Mouse (Mus musculus): Measurements from ENCODE around the gene Atp2b2.
A peak's percentile ranks its signal among the peaks of the same experiment; 100 is the strongest.

The Atp2b2 gene

DNA sequence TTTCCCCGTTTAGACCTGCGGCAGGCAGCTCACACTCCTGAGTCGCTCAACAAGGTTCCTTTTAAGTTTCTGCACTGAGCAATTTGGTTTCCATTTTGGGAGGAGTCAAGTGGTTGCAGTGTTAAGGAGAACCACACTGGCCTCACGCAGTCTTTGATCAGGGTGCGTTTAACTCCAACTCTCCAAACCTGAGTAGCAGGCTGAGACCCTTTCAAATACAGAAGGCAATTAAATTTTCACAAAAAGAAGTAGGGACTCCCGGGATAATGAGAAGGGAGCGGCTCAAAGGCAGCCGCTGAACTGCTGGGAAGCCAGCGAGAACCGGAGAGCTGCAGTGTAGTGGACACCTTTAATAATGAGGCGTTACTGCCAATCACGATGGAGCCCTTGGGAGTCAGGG lies 100.1 kb downstream of the Atp2b2 start:
- no peak for DNase-seq (ENCODE audit: low read depth, low spot score)

DNA sequence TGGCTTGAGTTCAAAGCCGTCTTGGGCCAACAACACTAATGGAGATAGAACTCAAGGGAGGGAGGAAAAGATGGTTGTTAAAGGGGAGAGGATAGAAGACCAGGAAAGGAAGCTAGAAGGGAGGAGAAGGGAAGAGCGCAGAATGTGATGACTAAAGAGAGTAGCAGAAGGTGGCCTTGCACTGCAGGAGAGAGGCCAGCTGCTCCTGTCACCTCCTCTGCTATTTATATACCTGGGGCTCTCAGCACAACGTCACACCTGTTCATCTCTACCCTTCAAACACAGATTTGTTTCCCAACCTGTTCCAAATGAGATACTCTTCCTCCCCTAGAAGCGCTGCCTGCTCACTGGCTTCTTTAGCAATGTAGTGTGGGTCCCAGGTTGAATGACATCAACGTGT lies 101.1 kb downstream of the Atp2b2 start:
- DNase-seq (ENCODE audit: low read depth, low spot score): no peak

DNA sequence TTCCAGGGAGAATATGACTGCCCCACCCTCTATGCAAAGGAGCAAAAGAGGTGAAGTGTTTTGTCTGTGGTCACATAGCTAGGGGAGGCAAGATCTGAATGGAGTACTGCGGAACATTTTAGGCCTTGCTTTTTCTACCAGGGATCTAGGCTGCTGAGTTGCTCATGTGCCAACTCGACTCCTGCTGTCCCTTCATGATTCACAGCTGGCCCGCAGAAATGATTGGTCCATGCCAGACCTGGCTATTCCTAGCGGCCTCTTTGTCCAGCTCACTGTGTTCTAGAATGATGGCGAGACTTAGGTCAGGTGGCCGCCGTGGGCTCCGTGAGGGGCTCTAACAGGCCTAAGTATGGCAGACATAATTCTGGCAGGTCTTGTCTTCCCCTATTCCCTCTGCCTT lies 103.0 kb downstream of the Atp2b2 start:
- no peak for DNase-seq (ENCODE audit: low read depth, low spot score)

DNA sequence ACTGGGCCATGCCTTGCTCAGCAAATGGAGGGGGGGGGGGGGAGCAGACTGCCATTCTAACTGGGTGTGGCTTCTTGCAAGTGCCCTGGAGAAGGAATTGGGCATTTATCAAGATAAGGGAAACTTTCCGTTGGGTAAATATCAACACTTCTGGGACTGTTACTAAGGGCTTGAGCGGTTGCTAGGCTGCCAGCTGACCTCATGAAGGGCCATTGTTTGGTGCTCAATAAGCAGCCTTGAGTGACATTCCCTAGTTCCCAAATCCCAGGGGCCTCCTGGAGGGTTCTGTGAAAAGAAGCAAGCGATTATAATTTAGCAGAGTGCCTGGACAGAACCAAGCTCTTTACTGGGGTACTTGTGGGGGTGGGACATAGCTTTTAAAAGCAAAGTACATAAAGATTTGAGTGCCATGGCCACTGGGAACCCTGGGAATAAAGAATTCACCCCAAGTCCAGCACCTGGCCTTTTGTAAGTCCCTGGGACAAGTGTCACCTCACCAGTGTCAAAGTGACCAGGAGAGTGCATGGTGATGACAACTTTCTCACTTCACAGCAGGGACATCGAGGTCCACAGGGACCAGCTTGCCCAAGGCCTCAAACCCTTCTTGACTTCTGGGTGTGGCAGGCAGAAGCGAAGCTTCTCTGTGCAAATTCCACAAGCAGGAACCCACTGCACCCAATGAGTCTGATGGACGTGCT lies 105.5 kb downstream of the Atp2b2 start:
- no peak for DNase-seq (ENCODE audit: low read depth, low spot score)

DNA sequence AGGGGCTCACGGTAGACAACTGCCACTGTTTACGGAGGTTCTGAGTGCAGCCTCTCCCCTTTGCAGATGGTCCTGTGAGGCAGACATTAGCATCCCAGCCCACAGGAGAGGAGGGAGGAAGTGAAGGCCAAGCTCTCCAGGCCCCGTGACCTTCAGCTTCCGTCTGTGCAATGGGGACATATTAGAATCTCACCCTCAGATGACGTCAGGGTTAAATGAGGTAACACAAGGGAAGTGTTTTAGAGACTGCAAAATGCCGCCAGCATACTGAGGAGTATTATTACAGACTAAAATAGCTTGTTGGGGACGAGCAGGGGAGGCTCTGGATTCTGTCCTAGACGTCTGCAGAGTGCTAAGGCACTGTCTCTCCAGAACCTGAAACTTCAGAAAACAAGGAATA lies 106.3 kb downstream of the Atp2b2 start:
- DNase-seq (ENCODE audit: low read depth, low spot score): no peak

DNA sequence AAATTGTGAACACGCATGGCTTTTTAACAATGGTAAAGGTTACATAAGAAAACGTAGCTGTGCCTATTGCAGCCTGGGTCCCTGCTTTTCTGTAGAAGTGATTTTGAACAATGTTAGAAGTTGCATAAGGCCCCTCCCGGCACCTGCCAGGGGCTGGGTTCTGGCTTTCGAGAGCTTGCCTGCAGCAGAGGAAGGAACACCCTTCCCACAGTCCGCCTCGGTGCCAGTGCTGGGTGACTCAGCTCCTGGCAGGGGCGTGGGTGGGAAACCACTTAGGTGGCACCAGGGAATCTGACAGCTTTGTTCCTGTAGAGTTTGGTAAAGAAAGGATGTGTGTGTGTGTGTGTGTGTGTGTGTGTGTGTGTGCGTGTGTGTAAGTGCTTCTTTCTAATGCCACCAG lies 107.7 kb downstream of the Atp2b2 start:
- DNase-seq (ENCODE audit: low read depth, low spot score): no peak

DNA sequence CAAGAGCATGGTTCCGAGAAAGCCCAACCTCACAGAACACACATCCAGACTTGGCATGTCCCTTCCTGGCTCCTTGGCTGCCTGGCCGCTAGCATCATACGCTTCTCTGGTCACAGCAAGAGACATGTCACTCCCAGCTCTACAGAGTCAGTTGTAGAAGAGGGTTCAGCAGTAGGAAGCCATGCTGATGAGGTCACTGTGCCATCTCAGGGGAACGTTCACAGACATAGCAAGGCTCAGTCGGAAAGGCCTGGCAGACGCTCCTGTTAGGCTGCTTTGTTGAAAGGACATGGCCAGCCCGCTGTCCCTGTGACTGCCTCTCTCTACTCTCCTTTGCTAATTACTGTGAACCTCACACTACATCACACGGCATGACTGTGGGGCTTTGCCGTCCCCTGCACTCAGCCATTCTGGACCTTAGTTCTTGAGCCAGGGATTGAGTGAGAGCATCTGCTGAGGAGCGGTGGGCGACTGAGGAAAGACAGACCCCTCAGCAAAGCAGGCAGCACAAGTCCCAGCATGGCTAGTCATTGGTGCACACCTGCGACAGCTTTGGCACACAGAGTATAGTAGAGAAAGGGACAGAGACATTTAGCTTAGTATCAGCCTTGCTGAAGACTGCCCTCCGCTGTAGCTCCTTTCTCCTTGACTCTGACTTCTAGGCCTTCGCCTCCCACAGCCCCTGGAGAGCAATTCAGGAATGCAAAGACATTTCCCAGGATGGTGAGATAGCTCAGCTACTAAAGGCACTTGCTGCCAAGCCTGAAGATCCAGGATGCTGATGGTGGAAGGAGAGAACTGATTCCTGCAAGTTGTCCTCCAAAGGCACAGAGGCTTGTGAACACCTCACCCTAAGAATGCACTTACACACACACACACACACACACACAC lies 108.9 kb downstream of the Atp2b2 start:
- no peak for DNase-seq (ENCODE audit: low read depth, low spot score)

DNA sequence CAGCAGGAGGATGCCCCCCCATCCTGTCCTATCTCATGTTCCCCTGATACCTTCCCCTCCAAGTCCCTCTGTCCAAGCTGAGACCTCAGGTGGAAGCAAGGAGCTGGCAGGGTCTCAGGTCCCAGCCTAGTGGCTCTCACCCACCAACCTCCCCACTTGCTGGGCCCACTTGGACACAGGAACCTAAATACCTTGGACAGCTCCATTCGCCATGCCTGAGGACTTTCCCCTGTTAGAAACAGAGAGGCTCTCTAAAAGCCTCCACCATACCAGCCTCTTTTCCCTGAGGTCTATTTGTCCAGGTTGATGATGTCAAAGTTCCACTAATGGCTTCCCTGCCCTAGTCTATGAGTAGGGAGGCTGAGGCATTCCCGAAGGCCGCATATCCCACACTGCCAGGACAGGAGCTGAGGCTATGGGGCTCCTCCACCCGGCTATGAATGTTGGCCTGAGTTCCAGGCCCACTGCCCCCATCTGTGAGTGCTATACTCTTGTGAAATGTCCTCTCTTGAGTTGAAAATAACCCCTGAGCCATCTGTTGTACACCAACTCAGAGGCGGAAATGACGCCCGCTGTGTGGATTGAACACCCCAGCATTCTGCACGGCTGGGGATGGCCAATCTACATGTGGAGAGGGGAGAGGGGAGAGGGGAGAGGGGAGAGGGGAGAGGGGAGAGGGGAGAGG lies 113.1 kb downstream of the Atp2b2 start:
- DNase-seq (ENCODE audit: low read depth, low spot score): peak; percentile 35

DNA sequence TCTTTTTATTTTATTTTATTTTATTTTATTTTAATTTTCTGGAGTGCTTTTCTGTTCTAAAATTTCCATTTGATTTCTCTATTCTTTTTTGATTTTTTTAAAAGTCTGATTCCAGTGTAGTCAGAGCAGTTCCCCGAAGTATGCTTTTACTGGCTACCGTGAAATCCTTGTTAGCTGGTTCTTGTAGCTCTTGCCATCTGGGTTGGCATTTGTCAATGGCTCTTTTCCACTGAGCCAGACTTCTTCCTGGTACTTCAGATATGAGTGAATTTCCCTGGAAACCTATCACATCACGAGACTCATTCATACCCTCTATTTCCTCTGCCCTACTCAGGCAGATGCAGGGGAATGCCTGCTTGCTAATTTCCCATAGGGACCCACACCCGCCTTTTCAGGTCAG lies 119.2 kb downstream of the Atp2b2 start:
- no peak for DNase-seq (ENCODE audit: low read depth, low spot score)

DNA sequence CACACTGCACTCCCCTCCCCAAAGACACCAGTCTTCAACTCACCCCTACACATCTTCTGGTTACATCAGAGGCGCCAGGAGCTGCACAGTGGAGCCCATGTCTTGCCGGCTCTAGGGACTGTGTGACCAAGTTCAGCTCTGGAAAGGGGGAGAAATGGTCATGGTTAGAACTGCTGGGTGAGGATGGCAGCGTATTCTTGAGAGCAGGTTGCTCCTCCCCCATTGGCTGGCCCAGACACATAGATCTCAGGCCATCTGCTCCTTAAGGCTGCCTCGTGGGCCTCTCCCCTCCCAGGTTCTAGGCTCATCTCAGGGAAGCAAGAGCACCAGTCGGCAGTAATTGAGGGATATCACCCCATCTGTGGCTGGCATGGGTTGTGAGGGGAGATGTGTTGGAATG lies 121.9 kb downstream of the Atp2b2 start:
- no peak for DNase-seq (ENCODE audit: low read depth, low spot score)

DNA sequence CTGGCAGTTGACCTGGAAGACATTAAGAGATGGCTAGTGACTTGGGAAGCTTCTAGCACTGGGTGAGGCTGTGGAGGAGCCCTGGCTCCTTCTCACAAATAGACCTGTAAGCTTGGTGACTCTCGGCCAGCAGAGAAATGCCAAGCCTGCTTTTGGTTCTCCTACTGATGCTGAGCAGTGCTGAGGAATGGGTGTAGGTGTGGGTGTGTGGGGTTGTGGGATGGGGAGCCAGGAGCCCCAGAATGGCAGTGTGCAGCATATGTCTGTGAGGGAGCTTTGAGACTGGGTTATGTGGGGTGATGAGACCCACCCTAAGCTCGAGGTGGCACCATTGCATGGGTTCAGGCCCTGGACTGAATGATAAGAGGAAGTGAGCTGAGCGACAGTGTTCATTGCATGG lies 129.7 kb downstream of the Atp2b2 start:
- DNase-seq (ENCODE audit: low read depth, low spot score): no peak

DNA sequence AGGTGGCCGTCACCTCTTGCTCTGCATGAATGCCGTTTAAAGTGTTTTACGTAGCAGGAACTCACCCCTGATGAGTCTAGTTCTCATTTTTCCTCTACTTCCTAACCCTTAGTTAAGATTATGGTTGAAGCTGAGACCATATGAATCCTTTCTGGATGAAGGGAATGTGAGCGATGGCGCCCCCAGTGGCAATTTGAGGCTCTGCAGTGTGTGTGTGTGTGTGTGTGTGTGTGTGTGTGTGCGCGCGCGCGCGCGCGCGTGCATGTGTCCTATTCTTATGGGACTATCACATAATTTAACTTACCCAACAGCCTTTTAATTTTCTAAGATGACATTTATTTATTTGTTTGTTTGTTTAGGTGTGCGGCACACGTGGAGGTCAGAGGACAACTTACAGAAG lies 131.3 kb downstream of the Atp2b2 start:
- peak; percentile 26 for DNase-seq (ENCODE audit: low read depth, low spot score)

DNA sequence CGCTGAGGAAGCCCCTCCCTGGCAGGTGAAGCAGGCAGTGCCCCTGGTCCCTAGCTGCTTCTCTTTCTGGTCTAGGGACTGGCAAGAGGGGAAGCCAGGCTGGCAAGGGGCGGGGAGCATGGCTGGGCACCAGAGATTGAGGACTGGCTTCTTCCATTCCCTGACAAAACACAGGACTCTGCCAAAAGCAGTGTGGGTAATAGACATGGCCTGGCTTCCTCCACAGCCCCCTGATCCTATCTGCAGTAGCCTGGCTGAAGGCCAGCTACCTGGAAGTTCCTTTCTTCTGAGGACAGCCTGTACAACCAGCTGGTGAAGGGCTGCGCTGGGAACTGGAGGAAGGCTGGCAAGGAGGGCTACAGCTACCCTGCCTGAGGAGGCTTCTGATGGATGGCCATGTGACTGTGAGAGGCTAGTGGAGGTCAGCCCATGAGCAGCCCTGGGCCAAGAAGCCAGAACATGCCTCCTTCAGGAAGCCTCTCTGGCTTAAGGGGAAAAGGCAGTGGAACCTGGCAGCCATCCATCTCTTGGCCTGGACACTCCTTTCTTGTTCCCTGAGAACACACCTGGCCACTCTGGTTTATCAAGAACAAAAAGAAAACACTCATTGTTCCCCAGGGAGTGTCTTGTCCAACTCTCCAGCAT lies 131.9 kb downstream of the Atp2b2 start:
- no peak for DNase-seq (ENCODE audit: low read depth, low spot score)

DNA sequence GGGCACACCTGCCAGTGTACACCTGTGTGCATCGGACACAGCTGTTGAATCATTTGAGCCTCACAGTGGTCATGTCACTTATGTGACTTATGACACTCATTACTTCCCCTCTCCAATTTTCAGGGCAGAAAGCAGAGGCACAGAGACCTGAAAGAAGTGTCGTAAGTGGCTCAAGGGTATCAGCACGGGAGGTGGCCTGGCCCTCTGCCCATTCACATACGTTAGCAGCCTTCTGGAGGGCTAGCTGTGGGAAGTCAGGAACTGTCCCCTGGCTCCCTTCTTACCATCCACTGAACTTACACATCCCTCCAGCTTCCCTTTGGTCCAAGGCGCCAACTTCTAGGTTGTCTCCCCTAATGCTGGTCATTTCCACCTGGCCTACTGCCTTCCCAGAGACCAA lies 132.6 kb downstream of the Atp2b2 start:
- DNase-seq (ENCODE audit: low read depth, low spot score): no peak

DNA sequence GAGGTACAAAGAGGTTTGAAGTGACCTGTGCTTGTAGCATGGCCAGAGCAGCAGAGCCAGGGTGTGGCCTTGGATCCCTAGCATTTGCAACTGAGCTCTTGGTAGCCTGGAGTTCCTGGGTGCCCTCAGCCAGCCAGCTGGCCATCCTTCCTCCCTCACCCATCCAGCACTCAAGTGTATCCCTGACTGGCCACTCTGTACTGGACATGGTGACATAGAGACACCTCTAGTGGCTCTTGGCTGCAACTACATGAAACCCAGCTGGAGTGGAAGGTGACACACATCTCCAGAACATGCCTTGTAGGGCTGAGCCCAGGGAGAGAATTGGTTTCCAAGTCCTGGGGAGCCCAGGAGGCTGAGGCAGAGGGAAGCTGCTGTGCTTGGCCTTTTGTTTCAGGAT lies 134.3 kb downstream of the Atp2b2 start:
- no peak for DNase-seq (ENCODE audit: low read depth, low spot score)

DNA sequence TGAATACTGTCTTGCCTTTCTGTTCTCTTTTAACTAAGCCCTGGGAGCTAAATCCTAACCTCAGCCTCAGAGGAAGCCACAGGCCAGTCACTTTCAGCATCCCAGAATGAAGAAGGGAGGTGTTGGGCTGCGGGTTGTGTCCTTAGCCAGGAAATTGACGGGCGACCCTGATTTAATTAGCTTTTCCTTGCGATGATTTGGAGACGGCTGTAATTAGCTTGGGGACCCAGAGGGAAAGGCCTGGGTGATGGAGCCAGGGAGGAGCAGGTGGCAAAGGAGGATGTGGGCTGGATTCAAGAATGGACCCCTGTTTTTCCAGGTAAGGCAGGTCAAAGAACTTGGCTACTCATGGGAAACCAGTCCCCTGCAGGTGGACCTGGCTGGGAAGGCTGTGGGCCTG lies 138.0 kb downstream of the Atp2b2 start:
- no peak for DNase-seq (ENCODE audit: low read depth, low spot score)

DNA sequence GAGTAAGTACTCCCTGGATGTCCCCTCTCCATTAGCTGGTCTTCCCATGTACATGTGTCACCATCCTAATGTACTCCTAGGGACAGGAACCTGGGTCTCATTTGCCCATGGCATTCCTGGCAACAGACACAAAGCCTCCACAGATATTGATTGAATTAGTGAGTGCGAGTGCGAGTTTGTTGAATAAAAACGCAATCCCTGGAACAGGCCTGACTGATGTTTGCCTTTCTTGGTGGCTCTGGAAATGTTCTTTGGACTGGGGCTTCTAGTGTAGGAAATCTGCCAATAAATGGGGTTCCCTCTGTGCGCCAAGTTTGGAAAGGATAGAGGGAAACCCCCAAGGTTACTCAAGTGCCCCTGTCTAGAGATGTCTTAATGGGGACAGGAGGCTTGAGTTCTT lies 146.4 kb downstream of the Atp2b2 start:
- no peak for DNase-seq (ENCODE audit: low read depth, low spot score)

DNA sequence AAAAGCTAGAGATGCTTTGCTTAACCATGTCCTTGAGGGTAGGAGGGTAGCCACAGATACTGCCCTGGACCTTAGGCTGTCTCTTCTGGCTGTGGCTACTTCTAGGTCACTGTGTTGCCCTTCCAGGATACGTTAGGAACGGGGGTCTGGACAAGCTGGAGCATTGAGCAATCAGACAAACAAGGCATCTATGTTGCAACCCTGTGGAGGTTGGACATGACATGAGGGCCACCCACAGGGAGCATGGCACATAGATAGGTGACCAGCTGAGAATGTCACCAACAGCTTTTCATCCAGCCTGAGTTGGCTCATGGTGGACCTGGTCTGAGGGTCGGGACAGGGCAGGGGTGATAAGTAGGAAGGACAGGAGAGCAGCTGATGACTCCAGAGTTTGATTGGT lies 148.4 kb downstream of the Atp2b2 start:
- DNase-seq (ENCODE audit: low read depth, low spot score): no peak

DNA sequence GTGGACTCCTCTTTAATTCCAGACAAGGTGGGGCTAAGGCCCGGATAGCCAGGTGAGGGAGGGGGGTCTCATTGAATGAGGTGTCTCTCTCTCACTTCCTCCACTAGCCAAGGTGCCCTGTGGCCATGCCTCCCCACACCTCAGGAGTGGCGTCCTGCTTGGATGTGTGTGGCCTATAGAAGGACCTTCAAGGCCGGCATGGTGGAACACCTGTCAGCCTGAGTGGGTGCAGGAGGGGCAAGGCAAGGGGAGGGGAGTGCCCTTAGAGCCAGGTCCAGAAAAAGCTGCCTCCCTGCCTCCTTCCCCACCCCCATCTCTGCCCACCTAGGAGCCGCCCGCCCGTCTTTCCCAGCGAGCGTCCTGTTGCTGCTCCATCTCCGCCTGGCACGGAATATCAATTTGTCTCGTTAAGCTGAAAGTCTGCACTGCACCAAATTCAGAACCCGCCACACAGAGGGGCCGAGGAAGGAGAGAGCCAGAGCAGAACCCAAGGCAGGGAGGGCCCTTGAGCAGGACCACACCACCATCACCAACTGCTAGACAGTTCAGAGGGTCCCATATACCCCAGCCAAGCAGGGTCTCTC lies 150.2 kb downstream of the Atp2b2 start:
- no peak for DNase-seq (ENCODE audit: low read depth, low spot score)

DNA sequence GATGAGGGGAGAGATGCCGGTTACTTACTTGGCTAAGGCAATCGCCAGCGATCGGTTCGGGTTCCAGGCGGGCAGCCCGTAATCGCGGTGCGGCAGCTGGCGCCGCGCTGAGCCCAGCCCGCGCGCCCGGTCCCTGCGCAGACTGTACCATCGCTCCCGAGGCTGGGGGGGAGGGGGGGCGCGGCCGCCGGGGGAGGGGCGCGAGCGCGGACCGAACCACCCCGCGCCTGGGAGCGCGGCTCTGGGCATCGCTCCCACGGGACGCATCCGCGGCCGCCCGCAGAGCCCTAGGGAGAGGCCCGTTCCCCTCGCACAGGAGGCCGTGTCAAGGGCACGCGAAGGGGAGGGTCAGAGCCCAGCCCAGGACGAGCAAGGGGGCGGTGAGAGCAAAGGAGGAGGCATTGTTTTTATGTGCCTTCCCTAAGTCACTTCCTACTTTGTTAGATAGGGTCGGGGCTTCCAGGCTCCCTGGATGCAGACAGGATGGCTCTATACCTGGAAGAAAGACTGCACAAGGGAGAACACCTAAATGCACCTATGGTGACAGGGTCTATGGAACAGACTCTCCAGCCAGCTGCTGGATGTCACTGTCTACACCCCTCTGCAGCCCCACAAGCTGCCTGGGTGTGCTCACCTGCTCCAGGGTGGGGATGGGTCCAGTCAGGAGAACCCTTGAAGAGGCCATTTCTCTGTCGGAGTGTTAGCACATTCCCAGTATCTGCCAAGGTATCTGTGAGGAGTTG lies 151.0 kb downstream of the Atp2b2 start:
- DNase-seq (ENCODE audit: low read depth, low spot score): peak; percentile 54

DNA sequence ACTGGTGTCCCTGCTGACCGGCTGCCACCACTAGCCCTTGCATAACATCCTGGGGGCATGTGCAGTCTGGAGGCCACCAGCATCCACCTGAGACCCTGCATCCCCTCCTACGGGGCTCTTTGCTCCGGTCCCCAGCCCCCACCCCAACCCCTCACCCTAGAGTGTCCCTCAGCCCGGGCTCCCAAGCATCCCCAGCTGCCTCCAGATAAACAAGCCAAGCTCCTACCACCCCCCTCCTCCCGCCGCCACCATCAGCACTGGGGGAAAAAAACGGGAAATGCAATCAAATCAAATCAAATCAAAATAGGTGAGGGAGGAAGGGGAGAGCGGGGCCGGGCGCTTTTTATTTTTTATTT lies 151.6 kb downstream of the Atp2b2 start:
- no peak for DNase-seq (ENCODE audit: low read depth, low spot score)
